Mouse (Mus musculus) olfactory bulb, adult 2 months (tissue): ENCODE data around the gene 9630041A04Rik. TPM values are rescaled to one million over a fixed set of nuclear protein-coding genes. Genes with fewer than 3 reads are reported as not detected.

Source experiments
- H3K27ac ChIP-seq: fragments of 200-500 bp; 2 replicates; pipeline ENCODE4 v1.5.1; 2012; ENCODE audit warnings: low read depth, low read length; ENCODE audit not compliant: insufficient read depth
- H3K4me1 ChIP-seq: fragments of 200-500 bp; 2 replicates; pipeline ENCODE4 v1.6.1; 2012; ENCODE audit warnings: low read length; ENCODE audit not compliant: control insufficient read depth, insufficient read depth
- H3K4me3 ChIP-seq: fragments of 200-500 bp; 2 replicates; pipeline ENCODE4 v1.5.1; 2012; ENCODE audit warnings: mild to moderate bottlenecking, low read depth, low read length, moderate library complexity; ENCODE audit not compliant: insufficient read depth
- CTCF ChIP-seq: fragments of 200-500 bp; IDR thresholded peaks from 2 replicates; pipeline ENCODE4 v1.5.1; 2012; ENCODE audit warnings: low read depth, mild to moderate bottlenecking, low read length, moderate library complexity; ENCODE audit not compliant: insufficient read depth
- POLR2A ChIP-seq: fragments of 200-500 bp; IDR thresholded peaks from 2 replicates; pipeline ENCODE4 v1.6.1; 2012; ENCODE audit warnings: mild to moderate bottlenecking, low read depth, low read length, moderate library complexity; ENCODE audit not compliant: insufficient read depth
- WGBS: fragments of 180-500 bp; shearing (Covaris S2); methylation state at CpG from one replicate; pipeline ENCODE4 v1.1.7; 2018; 5-methylcytosine and 5-hydroxymethylcytosine counted together
- polyA plus RNA-seq: library from polyadenylated mRNA; stranded (reverse); fragments of >200 nt; gene quantifications from 2 replicates; pipeline ENCODE4 v1.2.4, GENCODE M21; 2012; ENCODE audit warnings: low replicate concordance; ENCODE audit not compliant: missing spikeins, insufficient read depth, insufficient read length

9630041A04Rik gene
- polyA plus RNA-seq, 1 experiment, result not detected

DNA sequence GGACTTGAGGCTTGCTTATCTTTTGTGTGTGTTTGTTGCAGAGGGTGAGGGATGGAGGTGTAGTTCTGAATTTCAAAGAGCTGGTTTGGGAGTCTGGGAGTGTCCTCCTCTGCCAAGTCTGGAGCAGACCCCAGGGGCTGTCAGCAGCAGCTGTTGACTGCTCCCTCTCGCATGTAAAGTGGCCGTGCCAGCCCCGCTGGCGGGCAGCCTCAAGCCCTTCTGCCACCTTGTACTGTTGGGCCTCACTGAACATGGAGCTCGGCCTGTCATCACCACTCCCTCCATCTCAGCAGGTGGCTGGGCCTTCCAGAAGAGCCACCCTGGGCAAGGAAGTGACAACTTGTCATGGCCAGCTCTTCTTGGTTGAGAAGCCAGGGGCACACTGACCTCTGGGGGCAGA is 77.4 kb downstream of the 9630041A04Rik start:
- no peaks in the 10 kb centered on the region for H3K4me1 ChIP-seq
- H3K4me3 ChIP-seq, result no peak overlapping the region
- WGBS, result 62% methylated on average over 5 of the region's 5 CpGs
- TF ChIP-seq POLR2A, result no peak
- no peak for TF ChIP-seq CTCF
- H3K27ac ChIP-seq, result no peak overlapping the region

DNA sequence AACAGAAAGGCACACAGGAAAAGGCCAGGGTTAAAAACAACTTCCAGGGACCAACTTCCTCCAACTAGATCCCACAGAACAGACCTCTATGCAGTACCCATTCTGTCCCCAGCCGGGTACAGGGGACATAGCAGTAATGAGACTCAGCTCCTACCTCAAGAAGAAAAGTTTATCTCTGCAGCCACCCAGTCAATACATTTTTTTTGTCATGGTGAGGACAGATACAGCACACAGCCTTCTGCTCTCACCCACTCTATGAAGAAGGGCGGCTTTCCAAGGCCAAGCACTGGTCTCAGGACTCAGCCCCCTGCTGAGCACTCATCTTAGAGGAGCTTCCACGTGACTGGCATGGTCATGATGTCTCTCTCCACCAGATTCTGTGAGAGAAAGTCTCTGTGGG is 78.5 kb downstream of the 9630041A04Rik start:
- Histone ChIP-seq H3K27ac (no peak overlapping the region), H3K4me1 (no peaks in the 10 kb centered on the region), H3K4me3 (no peak overlapping the region)
- WGBS, result 89% methylated on average over 3 of the region's 3 CpGs
- TF ChIP-seq POLR2A (no peak), CTCF (no peak)

DNA sequence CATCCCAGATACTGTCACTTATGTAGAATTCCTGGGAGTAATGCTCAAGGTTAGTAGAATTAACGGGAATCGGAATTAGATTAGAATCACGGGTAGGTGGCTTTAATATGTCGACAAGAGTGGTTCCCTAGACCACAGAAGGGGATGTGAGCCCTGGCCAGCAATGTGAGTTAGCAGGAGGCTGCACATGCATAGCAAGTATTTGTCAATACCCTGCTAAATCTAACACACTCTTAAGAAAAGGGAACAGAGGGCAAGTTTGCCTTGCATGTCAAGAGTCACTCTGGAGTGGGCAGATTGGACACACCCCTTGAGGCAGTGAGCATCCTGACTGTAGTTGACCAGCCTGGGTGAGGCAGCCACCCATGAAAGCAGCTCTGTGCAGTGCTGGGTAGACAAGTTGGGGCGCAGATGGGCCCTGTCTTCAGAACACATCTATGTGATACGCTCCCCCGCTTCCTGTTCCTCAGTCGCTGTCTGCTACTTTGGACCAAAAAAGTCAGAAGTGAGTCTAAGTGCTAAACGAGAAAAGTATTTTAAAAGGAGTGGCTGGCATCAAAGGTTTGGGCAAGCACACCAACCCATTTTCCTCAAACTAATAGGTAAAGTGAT is 80.5 kb downstream of the 9630041A04Rik start:
- TF ChIP-seq CTCF, result no peak
- TF ChIP-seq POLR2A, result no peak
- H3K4me1 ChIP-seq, result peaks cover 2% of the 10 kb centered on the region; the same call in 1 of the 2 replicates
- no peak overlapping the region for H3K4me3 ChIP-seq
- H3K27ac ChIP-seq, result no peak overlapping the region
- WGBS, result 92% methylated on average over 9 of the region's 9 CpGs

DNA sequence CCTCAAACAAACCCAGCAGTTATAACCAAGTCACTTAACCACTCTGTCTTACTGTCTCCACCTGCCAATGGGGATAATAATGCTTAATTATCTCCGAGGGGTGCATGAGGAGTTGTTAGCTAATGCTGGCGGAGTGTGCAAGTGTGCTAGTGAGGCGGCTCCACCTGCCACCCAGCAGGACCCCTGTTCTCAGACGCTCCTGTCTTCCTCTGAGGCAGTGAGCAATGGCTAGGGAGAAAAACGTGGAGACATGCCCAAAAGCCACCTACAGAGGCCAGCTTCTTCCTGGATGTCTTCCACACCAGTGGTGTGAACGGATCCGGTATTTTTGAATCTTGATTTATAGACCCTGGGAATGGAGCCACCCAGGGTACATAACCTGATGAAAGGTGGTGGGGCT is 83.7 kb downstream of the 9630041A04Rik start:
- no peak for TF ChIP-seq CTCF
- TF ChIP-seq POLR2A, result no peak

GRCm38 (mm10) chr9:101945814-101946213 is 84.2 kb downstream of the 9630041A04Rik start:
- WGBS, result 93% methylated on average over 4 of the region's 4 CpGs
- TF ChIP-seq POLR2A (no peak), CTCF (no peak)
- Histone ChIP-seq H3K27ac (no peak overlapping the region), H3K4me1 (peaks cover 2% of the 10 kb centered on the region; the same call in 1 of the 2 replicates), H3K4me3 (no peak overlapping the region)

More for the DNA sequence above, 83.7 kb downstream of the 9630041A04Rik start:
- Histone ChIP-seq H3K4me3 (no peak overlapping the region), H3K27ac (no peak overlapping the region), H3K4me1 (peaks cover 2% of the 10 kb centered on the region; the same call in 1 of the 2 replicates)
- WGBS, result 41% methylated on average over 7 of the region's 7 CpGs

DNA sequence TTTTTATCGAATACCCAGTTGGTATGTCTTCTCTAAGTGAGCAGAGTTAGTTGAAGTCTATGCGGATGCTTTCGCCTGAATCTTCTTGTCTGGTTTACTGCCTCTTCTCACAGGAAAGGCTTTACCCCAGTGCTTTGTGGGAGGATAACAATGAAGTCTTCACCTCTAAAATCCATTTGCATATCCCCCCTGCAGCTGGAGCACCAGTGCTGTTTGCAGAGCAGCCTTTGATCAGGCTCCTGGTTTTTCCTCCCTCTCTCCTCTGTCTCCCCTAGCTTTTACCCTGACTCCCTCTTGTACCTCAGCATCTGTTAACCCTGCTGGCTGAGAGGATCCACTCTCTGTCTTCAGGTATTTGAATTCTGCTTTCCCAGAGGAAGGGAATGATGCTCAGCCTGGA is 88.5 kb downstream of the 9630041A04Rik start:
- no peak overlapping the region for H3K27ac ChIP-seq

DNA sequence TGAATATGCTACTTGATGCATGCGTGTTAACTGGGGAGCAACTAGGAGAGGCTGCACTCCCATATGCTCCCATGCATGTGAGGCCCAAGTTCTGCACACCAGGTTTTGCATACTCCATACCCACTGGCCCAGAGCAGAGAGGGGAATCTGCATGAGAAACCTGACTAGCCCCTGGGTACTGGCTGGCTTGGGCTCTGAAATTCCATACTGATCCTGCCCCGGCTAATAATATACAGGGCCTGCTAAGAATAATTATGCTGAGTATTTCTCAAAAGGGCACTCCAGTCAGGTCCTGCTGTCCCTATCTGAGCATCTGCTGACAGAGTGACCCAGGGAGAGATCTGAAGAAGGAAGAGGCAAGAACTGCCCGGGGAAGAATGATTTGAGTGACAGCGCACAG is 92.9 kb downstream of the 9630041A04Rik start:
- TF ChIP-seq POLR2A (no peak), CTCF (no peak)
- H3K4me1 ChIP-seq, result peaks cover 7% of the 10 kb centered on the region; the same call in 1 of the 2 replicates
- 89% methylated on average over 4 of the region's 4 CpGs for WGBS
- H3K27ac ChIP-seq, result no peak overlapping the region
- H3K4me3 ChIP-seq, result no peak overlapping the region

More for the DNA sequence above, 88.5 kb downstream of the 9630041A04Rik start:
- Histone ChIP-seq H3K4me3 (no peak overlapping the region), H3K4me1 (peaks cover 2% of the 10 kb centered on the region; the same call in 1 of the 2 replicates)
- 40% methylated on average over 3 of the region's 3 CpGs for WGBS
- TF ChIP-seq CTCF (no peak), POLR2A (no peak)

GRCm38 (mm10) chr9:101956228-101956627 is 94.6 kb downstream of the 9630041A04Rik start:
- WGBS, result 45% methylated on average over 4 of the region's 4 CpGs
- no peak for TF ChIP-seq POLR2A
- TF ChIP-seq CTCF, result no peak
- Histone ChIP-seq H3K27ac (no peak overlapping the region), H3K4me3 (no peak overlapping the region), H3K4me1 (peaks cover 7% of the 10 kb centered on the region; the same call in 1 of the 2 replicates)

DNA sequence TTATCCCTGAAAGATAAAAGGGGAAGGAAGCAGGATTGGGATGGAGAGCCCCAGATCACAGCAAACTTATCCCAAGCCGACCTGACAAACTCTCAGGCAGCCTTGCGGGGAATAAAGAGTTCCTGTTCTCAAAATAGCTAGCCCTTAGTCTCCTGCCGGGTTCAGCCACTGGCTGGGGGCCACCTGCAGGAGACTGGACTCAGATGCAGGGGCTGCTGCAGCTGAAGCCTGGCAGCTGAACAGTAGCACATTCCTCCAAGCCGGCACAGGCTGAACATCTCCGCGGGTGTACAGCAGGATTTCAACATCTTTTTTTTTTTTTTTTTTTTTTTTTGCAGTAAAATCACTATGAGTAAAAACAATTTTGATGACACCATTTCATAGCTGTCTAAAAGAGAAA is 110.2 kb downstream of the 9630041A04Rik start:
- 46% methylated on average over 6 of the region's 6 CpGs for WGBS
- TF ChIP-seq POLR2A, result no peak
- no peak for TF ChIP-seq CTCF
- Histone ChIP-seq H3K27ac (no peak overlapping the region), H3K4me3 (no peak overlapping the region), H3K4me1 (0 out of 2 replicates have a peak, but pooled peaks cover 2% of the 10 kb centered on the region)
